Mouse (Mus musculus) midbrain, embryonic 12.5 days (tissue): ENCODE measurements around the gene Hadh. TPM values are rescaled to one million over a fixed set of nuclear protein-coding genes. Genes with fewer than 3 reads are reported as not detected.

Experiments used
- ATAC-seq: fragments of 200-750 bp; cut with Nextera tagmentation; 2 replicates; pipeline ENCODE4 v1.8.0; 2017; ENCODE audit warnings: low read depth, moderate TSS enrichment, moderate library complexity; ENCODE audit not compliant: low FRiP score
- H3K27ac ChIP-seq: fragments of 300-500 bp; sonication (generic); replicated peaks from 2 replicates; pipeline ENCODE4 v1.5.1; 2016; ENCODE audit warnings: mild to moderate bottlenecking
- H3K27me3 ChIP-seq: fragments of 300-500 bp; sonication (generic); 2 replicates; pipeline ENCODE4 v1.6.1; 2016; ENCODE audit warnings: mild to moderate bottlenecking
- H3K36me3 ChIP-seq: fragments of 300-500 bp; sonication (generic); 2 replicates; pipeline ENCODE4 v1.6.1; 2016
- H3K4me1 ChIP-seq: fragments of 300-500 bp; sonication (generic); 2 replicates; pipeline ENCODE4 v1.6.1; 2016
- H3K4me2 ChIP-seq: fragments of 300-500 bp; sonication (generic); replicated peaks from 2 replicates; pipeline ENCODE4 v1.6.1; 2016; ENCODE audit warnings: mild to moderate bottlenecking, moderate library complexity
- H3K4me3 ChIP-seq: fragments of 300-500 bp; sonication (generic); 2 replicates; pipeline ENCODE4 v1.5.1; 2016; ENCODE audit warnings: mild to moderate bottlenecking
- H3K9ac ChIP-seq: fragments of 300-500 bp; sonication (generic); replicated peaks from 2 replicates; pipeline ENCODE4 v1.6.1; 2016; ENCODE audit warnings: mild to moderate bottlenecking, moderate library complexity
- H3K9me3 ChIP-seq: fragments of 300-500 bp; sonication (generic); 2 replicates; pipeline ENCODE4 v1.6.1; 2016; ENCODE audit warnings: mild to moderate bottlenecking
- WGBS: fragments of 180-500 bp; shearing (Covaris S2); methylation state at CpG from one replicate; pipeline ENCODE4 v1.1.7; 2016; 5-methylcytosine and 5-hydroxymethylcytosine counted together
- polyA plus RNA-seq: library from polyadenylated mRNA; unstranded; fragments of >200 nt; fragmentation: Nextera tagmentation; extraction: Ambion mirVana; gene quantifications from 2 replicates; pipeline ENCODE4 v1.2.1, GENCODE M21; 2016

Gene Hadh
- polyA plus RNA-seq, 1 experiment from 2014 or later, result 49.0 TPM

GRCm38 (mm10) chr3:131299908-131300307, 28.0 kb upstream of the Hadh start:
- no peak overlapping the region for H3K4me2 ChIP-seq
- WGBS, result 9% methylated on average over 6 of the region's 6 CpGs
- no peak overlapping the region for H3K9ac ChIP-seq
- no peaks in the 10 kb centered on the region for H3K36me3 ChIP-seq
- 0 out of 2 replicates have a peak, but pooled peaks cover 6% of the 10 kb centered on the region for H3K4me1 ChIP-seq
- no peak overlapping the region for H3K4me3 ChIP-seq
- peaks cover 12% of the 10 kb centered on the region for H3K27me3 ChIP-seq
- ATAC-seq, result no peak
- H3K9me3 ChIP-seq, result no peaks in the 10 kb centered on the region
- no peak overlapping the region for H3K27ac ChIP-seq

- Histone ChIP-seq H3K9ac (no peak overlapping the region), H3K4me3 (no peak overlapping the region), H3K27me3 (peaks cover 12% of the 10 kb centered on the region), H3K36me3 (no peaks in the 10 kb centered on the region), H3K9me3 (no peaks in the 10 kb centered on the region), H3K4me2 (no peak overlapping the region), H3K27ac (no peak overlapping the region), H3K4me1 (0 out of 2 replicates have a peak, but pooled peaks cover 6% of the 10 kb centered on the region)
- no peak for ATAC-seq
- 89% methylated on average over 9 of the region's 9 CpGs for WGBS
Measured at GRCm38 (mm10) chr3:131299078-131299477, 27.2 kb upstream of the Hadh start.

- no peaks in the 10 kb centered on the region for H3K4me1 ChIP-seq
- H3K27me3 ChIP-seq, result peaks cover 11% of the 10 kb centered on the region
- H3K9ac ChIP-seq, result no peak overlapping the region
- no peaks in the 10 kb centered on the region for H3K9me3 ChIP-seq
- no peak overlapping the region for H3K27ac ChIP-seq
- no peak overlapping the region for H3K4me2 ChIP-seq
- H3K4me3 ChIP-seq, result no peak overlapping the region
- no peak for ATAC-seq
- H3K36me3 ChIP-seq, result no peaks in the 10 kb centered on the region
- WGBS, result 90% methylated on average over 7 of the region's 7 CpGs
Measured at GRCm38 (mm10) chr3:131296893-131297292, 25.0 kb upstream of the Hadh start.

GRCm38 (mm10) chr3:131295513-131296200, 23.8 kb upstream of the Hadh start:
- Histone ChIP-seq H3K27me3 (0 out of 2 replicates have a peak, but pooled peaks cover 4% of the 10 kb centered on the region), H3K27ac (no peak overlapping the region), H3K9me3 (no peaks in the 10 kb centered on the region), H3K36me3 (no peaks in the 10 kb centered on the region), H3K4me2 (no peak overlapping the region), H3K4me3 (no peak overlapping the region), H3K4me1 (no peaks in the 10 kb centered on the region), H3K9ac (no peak overlapping the region)
- ATAC-seq, result no peak
- WGBS, result 85% methylated on average over 12 of the region's 12 CpGs

- Histone ChIP-seq H3K4me1 (no peaks in the 10 kb centered on the region), H3K4me3 (no peak overlapping the region), H3K36me3 (no peaks in the 10 kb centered on the region), H3K27ac (no peak overlapping the region), H3K9me3 (no peaks in the 10 kb centered on the region), H3K4me2 (no peak overlapping the region), H3K9ac (no peak overlapping the region), H3K27me3 (0 out of 2 replicates have a peak, but pooled peaks cover 4% of the 10 kb centered on the region)
- no peak for ATAC-seq
- 50% methylated on average over 3 of the region's 3 CpGs for WGBS
Measured at GRCm38 (mm10) chr3:131294503-131294902, 22.6 kb upstream of the Hadh start.

GRCm38 (mm10) chr3:131292959-131293358, 21.1 kb upstream of the Hadh start:
- 67% methylated on average over 3 of the region's 3 CpGs for WGBS
- no peak for ATAC-seq

GRCm38 (mm10) chr3:131292349-131292748, 20.4 kb upstream of the Hadh start:
- no peak overlapping the region for H3K9ac ChIP-seq
- 95% methylated on average over 2 of the region's 2 CpGs for WGBS
- H3K9me3 ChIP-seq, result no peaks in the 10 kb centered on the region
- no peak overlapping the region for H3K27ac ChIP-seq
- no peaks in the 10 kb centered on the region for H3K36me3 ChIP-seq
- ATAC-seq, result no peak
- H3K4me1 ChIP-seq, result no peaks in the 10 kb centered on the region
- 0 out of 2 replicates have a peak, but pooled peaks cover 4% of the 10 kb centered on the region for H3K27me3 ChIP-seq
- no peak overlapping the region for H3K4me3 ChIP-seq
- H3K4me2 ChIP-seq, result no peak overlapping the region

More at GRCm38 (mm10) chr3:131292959-131293358, 21.1 kb upstream of the Hadh start:
- Histone ChIP-seq H3K27me3 (0 out of 2 replicates have a peak, but pooled peaks cover 4% of the 10 kb centered on the region), H3K9me3 (no peaks in the 10 kb centered on the region), H3K4me1 (no peaks in the 10 kb centered on the region), H3K4me3 (no peak overlapping the region), H3K27ac (no peak overlapping the region), H3K4me2 (no peak overlapping the region), H3K36me3 (no peaks in the 10 kb centered on the region), H3K9ac (no peak overlapping the region)

- Histone ChIP-seq H3K36me3 (no peaks in the 10 kb centered on the region), H3K9me3 (no peaks in the 10 kb centered on the region), H3K9ac (no peak overlapping the region), H3K4me2 (no peak overlapping the region), H3K4me3 (no peak overlapping the region), H3K4me1 (no peaks in the 10 kb centered on the region), H3K27ac (no peak overlapping the region), H3K27me3 (0 out of 2 replicates have a peak, but pooled peaks cover 4% of the 10 kb centered on the region)
- no peak for ATAC-seq
- 84% methylated on average over 4 of the region's 4 CpGs for WGBS
Measured at GRCm38 (mm10) chr3:131291890-131292289, 20.0 kb upstream of the Hadh start.

GRCm38 (mm10) chr3:131274151-131274550, 2.2 kb upstream of the Hadh start:
- Histone ChIP-seq H3K36me3 (no peaks in the 10 kb centered on the region), H3K9ac (no peak overlapping the region), H3K4me3 (no peak overlapping the region), H3K4me2 (no peak overlapping the region), H3K4me1 (peaks cover 23% of the 10 kb centered on the region), H3K27ac (no peak overlapping the region), H3K27me3 (no peaks in the 10 kb centered on the region; the same call in 1 of the 2 replicates), H3K9me3 (0 out of 2 replicates have a peak, but pooled peaks cover 5% of the 10 kb centered on the region)
- no peak for ATAC-seq
- whole genome bisulfite sequencing, result 84% methylated on average over 4 of the region's 4 CpGs

GRCm38 (mm10) chr3:131272374-131273100, 636 bp upstream of the Hadh start:
- no peak for ATAC-seq
- 67% methylated on average over 10 of the region's 10 CpGs for WGBS
- peak overlapping the region; percentile 68 for H3K4me3 ChIP-seq
- H3K9ac ChIP-seq, result peak overlapping the region; percentile 59; the same call in 1 of the 2 replicates
- peaks cover 23% of the 10 kb centered on the region for H3K4me1 ChIP-seq
- no peak overlapping the region for H3K27ac ChIP-seq
- no peaks in the 10 kb centered on the region for H3K36me3 ChIP-seq
- H3K4me2 ChIP-seq, result peak overlapping the region; percentile 80
- no peaks in the 10 kb centered on the region for H3K9me3 ChIP-seq
- H3K27me3 ChIP-seq, result peaks cover 7% of the 10 kb centered on the region

GRCm38 (mm10) chr3:131271157-131271556, 744 bp downstream of the Hadh start:
- peak; percentile 34 for ATAC-seq
- Histone ChIP-seq H3K27ac (no peak overlapping the region), H3K27me3 (peaks cover 13% of the 10 kb centered on the region), H3K4me2 (peak overlapping the region; percentile 80), H3K4me1 (peaks cover 23% of the 10 kb centered on the region), H3K9ac (peak overlapping the region; percentile 59; the same call in 1 of the 2 replicates), H3K9me3 (no peaks in the 10 kb centered on the region), H3K36me3 (no peaks in the 10 kb centered on the region), H3K4me3 (peak overlapping the region; percentile 68)
- 8% methylated on average over 8 of the region's 8 CpGs for WGBS

- Histone ChIP-seq H3K27me3 (peaks cover 13% of the 10 kb centered on the region), H3K9me3 (no peaks in the 10 kb centered on the region), H3K9ac (no peak overlapping the region), H3K4me2 (peak overlapping the region; percentile 80), H3K36me3 (no peaks in the 10 kb centered on the region), H3K4me1 (peaks cover 23% of the 10 kb centered on the region), H3K4me3 (no peak overlapping the region), H3K27ac (no peak overlapping the region)
- 8% methylated on average over 6 of the region's 6 CpGs for WGBS
- no peak for ATAC-seq
Measured at GRCm38 (mm10) chr3:131270381-131270780, 1.5 kb downstream of the Hadh start.
